Mouse (Mus musculus) cerebellum, adult 2 months (tissue): ENCODE data around the gene Crabp2.

Experiments used
- CTCF ChIP-seq: fragments of 200-500 bp; IDR thresholded peaks from 2 replicates; pipeline ENCODE4 v1.5.1; 2011; ENCODE audit warnings: low read depth, mild to moderate bottlenecking, control low read depth, low read length, moderate library complexity, borderline replicate concordance; ENCODE audit not compliant: insufficient read depth
- POLR2A ChIP-seq: fragments of 200-500 bp; IDR thresholded peaks from 2 replicates; pipeline ENCODE4 v1.6.1; 2011; ENCODE audit warnings: low read length, control low read depth, borderline replicate concordance; ENCODE audit not compliant: insufficient read depth

DNA sequence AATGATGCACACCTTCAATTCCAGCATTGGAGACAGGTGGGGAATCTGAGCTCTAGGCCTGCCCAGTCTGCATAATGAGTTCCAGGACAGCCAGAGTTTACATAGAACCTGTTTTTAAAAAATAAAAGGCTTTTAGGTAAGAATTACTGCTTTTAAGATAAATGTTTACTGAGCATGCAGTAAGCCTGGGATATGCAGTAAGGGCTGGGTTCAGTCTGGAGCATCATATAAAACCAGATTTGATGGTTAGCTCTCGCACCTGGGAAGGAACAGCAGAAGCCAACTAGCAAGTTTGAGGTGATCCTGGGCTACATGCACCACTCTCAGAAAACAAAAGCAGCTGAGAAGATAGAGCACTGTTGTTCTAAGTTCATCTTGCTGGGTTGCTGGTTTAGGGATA lies 29.9 kb upstream of the Crabp2 start:
- TF ChIP-seq CTCF (no peak), POLR2A (no peak)
